Mouse (Mus musculus): Measurements from ENCODE around the gene Enpp6. TPM values are rescaled to one million over a fixed set of nuclear protein-coding genes. Genes with fewer than 3 reads are reported as not detected.
"Not testable (repeated sequence)": the region's sequence is repeated elsewhere in the genome, so short reads cannot be mapped to it uniquely, and the experiment has no call there.

The Enpp6 gene
- polyA plus RNA-seq, 1 experiment from 2014 or later, result 0.19 TPM

DNA sequence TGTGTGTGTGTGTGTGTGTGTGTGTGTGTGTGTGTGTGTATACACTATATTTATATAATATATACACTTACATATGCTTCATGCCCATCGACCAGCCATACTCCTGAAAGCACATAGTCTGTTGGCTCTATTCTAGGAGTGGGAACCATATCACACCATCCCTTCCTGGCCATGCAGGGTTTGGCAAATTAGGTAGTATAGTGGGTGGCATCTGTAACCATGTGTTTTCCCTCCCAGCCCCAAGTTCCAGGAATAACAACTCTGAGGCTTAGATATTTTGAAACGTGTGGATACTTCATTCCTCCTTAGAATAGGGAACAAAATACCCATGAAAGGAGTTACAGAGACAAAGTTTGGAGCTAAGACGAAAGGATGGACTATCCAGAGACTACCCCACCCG is 53.5 kb downstream of the Enpp6 start:
- not testable (repeated sequence) for H3K9ac ChIP-seq (ENCODE audit: low read length); DNase-seq (ENCODE audit: low spot score, missing footprints); H3K4me2 ChIP-seq; H3K27ac ChIP-seq (ENCODE audit: low read depth, low read length); H3K4me3 ChIP-seq (ENCODE audit: low read depth, low read length); H3K4me1 ChIP-seq (ENCODE audit: control insufficient read depth, insufficient read depth, low read length); H3K9me3 ChIP-seq (ENCODE audit: control insufficient read depth, low read length); ATAC-seq (ENCODE audit: low FRiP score); H3K27me3 ChIP-seq (ENCODE audit: control insufficient read depth, insufficient read depth, low read length); H3K36me3 ChIP-seq (ENCODE audit: control insufficient read depth, insufficient read depth, low read length)
- 96% methylated on average over 2 of the region's 4 CpGs for WGBS

- Histone ChIP-seq H3K4me2 (no peak overlapping the region), H3K36me3 (ENCODE audit: control insufficient read depth, insufficient read depth, low read length) (no peaks in the 10 kb centered on the region), H3K9me3 (ENCODE audit: control insufficient read depth, low read length) (no peaks in the 10 kb centered on the region), H3K27ac (ENCODE audit: low read depth, low read length) (no peak overlapping the region), H3K4me3 (ENCODE audit: low read depth, low read length) (no peak overlapping the region), H3K9ac (ENCODE audit: low read length) (no peak overlapping the region), H3K4me1 (ENCODE audit: control insufficient read depth, insufficient read depth, low read length) (no peaks in the 10 kb centered on the region), H3K27me3 (ENCODE audit: control insufficient read depth, insufficient read depth, low read length) (no peaks in the 10 kb centered on the region)
- ATAC-seq (ENCODE audit: low FRiP score) (no peak), DNase-seq (ENCODE audit: low spot score, missing footprints) (no peak)
- WGBS, result 86% methylated on average over 4 of the region's 4 CpGs
Observed at GRCm38 (mm10) chr8:47046340-47046739, 59.7 kb downstream of the Enpp6 start.

GRCm38 (mm10) chr8:47047146-47047545 is 60.5 kb downstream of the Enpp6 start:
- Histone ChIP-seq H3K36me3 (ENCODE audit: control insufficient read depth, insufficient read depth, low read length) (no peaks in the 10 kb centered on the region), H3K27ac (ENCODE audit: low read depth, low read length) (no peak overlapping the region), H3K4me1 (ENCODE audit: control insufficient read depth, insufficient read depth, low read length) (no peaks in the 10 kb centered on the region), H3K4me3 (ENCODE audit: low read depth, low read length) (no peak overlapping the region), H3K9ac (ENCODE audit: low read length) (no peak overlapping the region), H3K27me3 (ENCODE audit: control insufficient read depth, insufficient read depth, low read length) (no peaks in the 10 kb centered on the region), H3K4me2 (no peak overlapping the region), H3K9me3 (ENCODE audit: control insufficient read depth, low read length) (no peaks in the 10 kb centered on the region)
- 93% methylated on average over 2 of the region's 2 CpGs for WGBS
- no peak for ATAC-seq (ENCODE audit: low FRiP score)
- no peak for DNase-seq (ENCODE audit: low spot score, missing footprints)

- H3K36me3 ChIP-seq (ENCODE audit: control insufficient read depth, insufficient read depth, low read length), result no peaks in the 10 kb centered on the region
- H3K4me1 ChIP-seq (ENCODE audit: control insufficient read depth, insufficient read depth, low read length), result no peaks in the 10 kb centered on the region
- H3K27ac ChIP-seq (ENCODE audit: low read depth, low read length), result no peak overlapping the region
- no peak overlapping the region for H3K4me2 ChIP-seq
- 93% methylated on average over 10 of the region's 10 CpGs for WGBS
- ATAC-seq (ENCODE audit: low FRiP score) (no peak), DNase-seq (ENCODE audit: low spot score, missing footprints) (no peak)
- H3K9me3 ChIP-seq (ENCODE audit: control insufficient read depth, low read length), result no peaks in the 10 kb centered on the region
- H3K9ac ChIP-seq (ENCODE audit: low read length), result no peak overlapping the region
- no peak overlapping the region for H3K4me3 ChIP-seq (ENCODE audit: low read depth, low read length)
- no peaks in the 10 kb centered on the region for H3K27me3 ChIP-seq (ENCODE audit: control insufficient read depth, insufficient read depth, low read length)
Observed at GRCm38 (mm10) chr8:47048584-47048983, 61.9 kb downstream of the Enpp6 start.

DNA sequence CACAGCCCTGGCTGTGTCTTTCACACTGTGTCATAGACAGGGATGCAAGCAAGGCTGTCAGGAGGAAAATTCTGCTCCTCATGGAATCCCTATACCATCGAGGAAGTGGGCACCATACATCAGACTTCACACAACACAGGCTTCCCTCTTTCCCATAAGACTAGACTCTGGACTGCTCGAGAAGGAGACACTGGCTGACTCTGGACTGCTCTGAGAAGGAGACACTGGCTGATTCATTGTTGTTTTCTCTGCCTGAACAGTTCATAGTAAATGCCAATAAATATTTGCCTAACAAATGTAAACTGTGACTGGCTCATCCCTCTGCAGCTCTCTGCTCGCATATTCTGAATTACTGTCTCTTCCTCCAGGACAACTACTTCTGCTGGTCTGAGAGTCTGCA is 66.0 kb downstream of the Enpp6 start:
- no peaks in the 10 kb centered on the region for H3K4me1 ChIP-seq (ENCODE audit: control insufficient read depth, insufficient read depth, low read length)
- WGBS, result 76% methylated on average over 3 of the region's 3 CpGs

GRCm38 (mm10) chr8:47056086-47056485 is 69.4 kb downstream of the Enpp6 start:
- DNase-seq (ENCODE audit: low spot score, missing footprints) (no peak), ATAC-seq (ENCODE audit: low FRiP score) (no peak)
- Histone ChIP-seq H3K4me3 (ENCODE audit: low read depth, low read length) (no peak overlapping the region), H3K4me1 (ENCODE audit: control insufficient read depth, insufficient read depth, low read length) (no peaks in the 10 kb centered on the region), H3K4me2 (no peak overlapping the region), H3K27ac (ENCODE audit: low read depth, low read length) (no peak overlapping the region), H3K9ac (ENCODE audit: low read length) (no peak overlapping the region), H3K36me3 (ENCODE audit: control insufficient read depth, insufficient read depth, low read length) (no peaks in the 10 kb centered on the region), H3K9me3 (ENCODE audit: control insufficient read depth, low read length) (no peaks in the 10 kb centered on the region; the same call in 1 of the 2 replicates), H3K27me3 (ENCODE audit: control insufficient read depth, insufficient read depth, low read length) (no peaks in the 10 kb centered on the region)
- WGBS, result 88% methylated on average over 1 of the region's 1 CpGs

More for the DNA sequence above, 66.0 kb downstream of the Enpp6 start:
- Histone ChIP-seq H3K9ac (ENCODE audit: low read length) (no peak overlapping the region), H3K4me2 (no peak overlapping the region), H3K36me3 (ENCODE audit: control insufficient read depth, insufficient read depth, low read length) (no peaks in the 10 kb centered on the region), H3K27ac (ENCODE audit: low read depth, low read length) (no peak overlapping the region), H3K4me3 (ENCODE audit: low read depth, low read length) (no peak overlapping the region), H3K27me3 (ENCODE audit: control insufficient read depth, insufficient read depth, low read length) (no peaks in the 10 kb centered on the region), H3K9me3 (ENCODE audit: control insufficient read depth, low read length) (no peaks in the 10 kb centered on the region; the same call in 1 of the 2 replicates)
- DNase-seq (ENCODE audit: low spot score, missing footprints) (no peak), ATAC-seq (ENCODE audit: low FRiP score) (no peak)

DNA sequence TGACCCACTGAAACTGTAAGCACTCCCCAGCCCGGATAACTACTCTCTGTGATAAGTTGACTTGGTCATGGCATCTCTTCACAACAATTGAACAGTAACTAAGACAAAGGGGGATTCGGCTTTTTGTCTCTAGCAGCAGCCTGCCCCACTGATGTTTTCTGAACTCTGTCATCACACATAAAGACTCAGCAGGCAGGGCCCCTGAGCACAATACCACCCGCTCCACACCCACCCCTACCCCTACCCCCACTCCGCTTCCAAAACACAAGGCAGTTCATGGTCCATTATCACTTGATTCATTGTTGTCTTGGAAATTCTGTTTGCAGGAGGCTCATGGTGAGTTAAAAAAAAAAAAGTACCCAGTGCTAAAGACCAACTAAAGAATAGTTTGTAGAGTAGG is 71.8 kb downstream of the Enpp6 start:
- H3K27me3 ChIP-seq (ENCODE audit: control insufficient read depth, insufficient read depth, low read length), result no peaks in the 10 kb centered on the region
- H3K36me3 ChIP-seq (ENCODE audit: control insufficient read depth, insufficient read depth, low read length), result no peaks in the 10 kb centered on the region
- H3K27ac ChIP-seq (ENCODE audit: low read depth, low read length), result no peak overlapping the region
- H3K9me3 ChIP-seq (ENCODE audit: control insufficient read depth, low read length), result no peaks in the 10 kb centered on the region; the same call in 1 of the 2 replicates
- H3K9ac ChIP-seq (ENCODE audit: low read length), result no peak overlapping the region
- ATAC-seq (ENCODE audit: low FRiP score), result no peak
- no peak for DNase-seq (ENCODE audit: low spot score, missing footprints)
- H3K4me2 ChIP-seq, result no peak overlapping the region
- no peak overlapping the region for H3K4me3 ChIP-seq (ENCODE audit: low read depth, low read length)
- no peaks in the 10 kb centered on the region for H3K4me1 ChIP-seq (ENCODE audit: control insufficient read depth, insufficient read depth, low read length)
- WGBS, result 62% methylated on average over 4 of the region's 4 CpGs

DNA sequence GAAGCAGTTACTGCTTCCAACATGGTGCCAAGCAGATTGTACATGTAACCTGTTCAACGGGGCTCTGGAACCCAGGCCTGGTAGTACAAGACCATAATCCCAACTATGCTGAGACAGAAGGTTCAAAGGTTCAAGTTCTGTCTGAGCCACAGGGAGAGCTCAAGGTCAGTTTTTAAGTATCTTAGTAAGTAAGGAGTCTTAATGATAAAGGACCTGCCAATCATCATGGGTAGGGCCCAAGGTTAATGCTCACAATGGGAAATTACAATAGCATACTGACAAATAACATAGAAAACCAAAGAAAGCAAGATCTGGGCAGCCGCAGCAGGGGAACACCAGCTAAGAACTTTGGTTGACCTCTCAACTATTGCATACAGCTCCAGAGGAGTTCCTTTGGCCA is 72.3 kb downstream of the Enpp6 start:
- H3K4me3 ChIP-seq (ENCODE audit: low read depth, low read length), result no peak overlapping the region
- DNase-seq (ENCODE audit: low spot score, missing footprints) (no peak), ATAC-seq (ENCODE audit: low FRiP score) (no peak)
- H3K27ac ChIP-seq (ENCODE audit: low read depth, low read length), result no peak overlapping the region
- WGBS, result 60% methylated on average over 2 of the region's 2 CpGs
- no peak overlapping the region for H3K4me2 ChIP-seq
- H3K27me3 ChIP-seq (ENCODE audit: control insufficient read depth, insufficient read depth, low read length), result no peaks in the 10 kb centered on the region
- H3K9me3 ChIP-seq (ENCODE audit: control insufficient read depth, low read length), result no peaks in the 10 kb centered on the region; the same call in 1 of the 2 replicates
- H3K36me3 ChIP-seq (ENCODE audit: control insufficient read depth, insufficient read depth, low read length), result no peaks in the 10 kb centered on the region
- H3K4me1 ChIP-seq (ENCODE audit: control insufficient read depth, insufficient read depth, low read length), result no peaks in the 10 kb centered on the region
- no peak overlapping the region for H3K9ac ChIP-seq (ENCODE audit: low read length)

DNA sequence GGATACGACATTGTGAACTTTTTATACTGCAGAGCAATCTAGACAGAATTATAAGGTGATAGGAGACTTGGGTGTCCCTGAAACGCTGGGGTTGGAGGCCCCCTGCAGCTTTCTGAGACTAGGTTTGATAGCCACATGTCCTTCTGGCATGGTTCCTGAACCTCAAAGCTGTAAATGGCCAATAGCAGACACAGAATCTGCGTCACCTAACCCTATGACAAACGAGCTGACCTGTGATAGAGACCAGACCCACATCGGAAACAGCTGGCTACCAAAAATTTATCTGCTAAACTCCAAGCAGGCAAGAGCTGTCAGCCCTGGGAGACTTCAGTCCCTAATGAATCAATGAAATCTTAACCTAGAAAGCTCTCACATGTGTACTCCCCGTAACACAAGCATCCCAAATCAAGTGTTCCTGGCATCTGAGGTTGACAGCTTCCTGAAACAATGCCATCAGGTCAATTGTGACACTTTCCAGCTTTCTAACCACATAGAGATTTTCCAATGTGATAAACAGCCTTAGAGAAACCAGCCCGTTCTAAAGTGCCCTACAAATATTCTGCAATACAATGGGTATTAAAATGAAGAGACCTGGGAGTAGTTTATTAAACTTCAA is 74.5 kb downstream of the Enpp6 start:
- Histone ChIP-seq H3K27ac (ENCODE audit: low read depth, low read length) (no peak overlapping the region), H3K4me2 (no peak overlapping the region), H3K4me3 (ENCODE audit: low read depth, low read length) (no peak overlapping the region), H3K9ac (ENCODE audit: low read length) (no peak overlapping the region), H3K36me3 (ENCODE audit: control insufficient read depth, insufficient read depth, low read length) (no peaks in the 10 kb centered on the region), H3K9me3 (ENCODE audit: control insufficient read depth, low read length) (no peaks in the 10 kb centered on the region; the same call in 1 of the 2 replicates), H3K27me3 (ENCODE audit: control insufficient read depth, insufficient read depth, low read length) (no peaks in the 10 kb centered on the region), H3K4me1 (ENCODE audit: control insufficient read depth, insufficient read depth, low read length) (no peaks in the 10 kb centered on the region)
- ATAC-seq (ENCODE audit: low FRiP score) (no peak), DNase-seq (ENCODE audit: low spot score, missing footprints) (no peak)
- WGBS, result 83% methylated on average over 7 of the region's 7 CpGs
